Mouse (Mus musculus): ENCODE results near the gene Unc5a.

Unc5a gene

GRCm38 (mm10) chr13:55002090-55002489 is 52.9 kb downstream of the Unc5a start:
- DNase-seq (ENCODE audit: low spot score in 2 of 2) = peak in 1 of 2 experiments; percentile 48

DNA sequence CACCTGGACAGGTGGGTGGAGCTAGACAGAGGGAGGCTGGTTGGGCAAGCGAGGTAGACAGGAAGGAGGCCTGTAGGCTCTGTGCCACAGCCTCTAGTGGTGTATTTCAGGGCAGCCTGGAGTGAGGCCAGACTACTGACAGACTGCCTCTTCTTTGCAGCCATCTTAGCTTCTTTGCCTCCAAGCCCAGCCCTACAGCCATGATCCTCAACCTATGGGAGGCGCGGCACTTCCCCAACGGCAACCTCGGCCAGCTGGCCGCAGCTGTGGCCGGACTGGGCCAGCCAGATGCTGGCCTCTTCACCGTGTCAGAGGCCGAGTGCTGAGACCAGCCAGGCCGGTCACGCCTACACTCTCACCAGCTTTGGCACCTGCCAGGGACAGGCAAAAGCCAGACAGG is 55.4 kb downstream of the Unc5a start:
- peak in 1 of 2 experiments; percentile 38 for DNase-seq (ENCODE audit: low spot score in 2 of 2)

DNA sequence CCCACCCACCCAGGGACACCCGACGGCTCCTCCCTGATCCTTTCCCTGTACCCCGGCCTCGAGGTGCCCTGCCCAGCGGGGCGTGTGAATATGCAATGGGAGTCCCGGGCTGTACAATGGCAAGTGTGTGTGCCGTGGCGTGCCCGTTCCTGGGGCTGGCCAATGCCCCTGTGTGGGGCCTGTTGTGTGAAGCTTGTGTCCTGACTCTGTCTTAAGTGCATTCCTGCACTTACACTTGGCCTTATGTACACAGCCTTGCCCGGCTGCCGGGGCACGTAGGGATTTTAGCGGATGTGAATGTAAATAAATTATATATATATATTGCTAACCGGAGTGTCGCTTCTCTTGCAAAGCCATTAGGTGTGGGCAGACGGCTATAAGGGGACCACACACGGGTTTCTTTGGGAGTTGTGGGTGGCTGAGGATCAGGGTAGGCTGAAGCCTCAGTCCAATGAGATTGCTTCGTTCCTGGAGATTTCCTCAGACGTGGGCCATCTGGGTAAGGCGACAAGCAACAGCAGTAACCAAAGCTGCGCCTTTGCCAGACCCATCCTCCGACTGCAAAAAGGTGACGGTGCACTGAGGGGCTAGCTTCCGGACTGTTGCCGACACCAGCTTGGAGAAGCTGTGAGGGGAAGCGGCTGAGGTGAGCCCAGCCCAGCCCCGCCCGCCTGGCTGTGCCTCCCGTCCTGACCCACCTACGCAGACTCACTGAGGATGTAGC is 56.6 kb downstream of the Unc5a start:
- DNase-seq (ENCODE audit: low spot score in 2 of 2) = peak in 1 of 2 experiments; percentile 56

GRCm38 (mm10) chr13:55006415-55006742 is 57.2 kb downstream of the Unc5a start:
- no peak for DNase-seq (ENCODE audit: low spot score in 2 of 2)

DNA sequence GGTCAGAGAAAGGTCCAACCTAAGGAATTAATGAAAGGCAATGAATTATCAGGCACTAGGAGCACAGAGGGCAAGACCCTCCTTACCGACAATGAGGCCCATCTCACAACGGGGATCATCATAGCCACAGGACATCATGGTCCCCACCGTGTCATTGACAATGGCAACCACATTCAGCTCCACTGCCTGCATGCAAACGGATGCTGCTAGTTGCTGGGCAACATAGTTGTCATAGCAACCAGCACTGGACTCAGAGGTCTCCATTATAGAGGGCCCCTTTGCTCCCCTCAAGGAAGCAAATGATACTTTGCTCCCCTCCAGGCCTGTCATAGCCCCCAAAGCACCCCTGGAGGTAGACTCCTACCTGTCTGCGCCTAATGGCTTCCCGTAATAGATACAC is 59.4 kb downstream of the Unc5a start:
- DNase-seq (ENCODE audit: low spot score in 2 of 2) = no peak

DNA sequence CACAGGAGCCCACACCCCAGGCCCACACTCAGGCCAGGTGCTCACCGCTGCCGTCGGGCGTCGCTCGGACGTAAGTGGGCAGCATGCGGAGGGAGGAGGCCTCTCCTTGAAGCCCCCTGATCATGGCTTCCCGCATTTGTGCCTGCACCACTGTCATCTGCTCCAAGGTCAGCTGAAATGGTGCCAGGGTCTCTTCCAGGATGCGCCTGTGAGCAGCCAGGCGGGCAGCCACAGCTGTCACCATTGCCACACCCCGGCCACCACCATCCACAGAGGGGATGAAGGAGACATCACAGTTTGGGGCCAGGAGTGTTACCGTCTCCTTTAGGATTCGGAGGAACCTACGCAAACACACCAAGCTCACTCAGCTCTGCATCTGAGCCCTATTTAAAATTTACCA is 61.9 kb downstream of the Unc5a start:
- no peak for DNase-seq (ENCODE audit: low spot score in 2 of 2)

GRCm38 (mm10) chr13:55011981-55012478 is 62.8 kb downstream of the Unc5a start:
- no peak for DNase-seq (ENCODE audit: low spot score in 2 of 2)

GRCm38 (mm10) chr13:55013702-55014344 is 64.6 kb downstream of the Unc5a start:
- DNase-seq (ENCODE audit: low spot score in 2 of 2) = no peak

DNA sequence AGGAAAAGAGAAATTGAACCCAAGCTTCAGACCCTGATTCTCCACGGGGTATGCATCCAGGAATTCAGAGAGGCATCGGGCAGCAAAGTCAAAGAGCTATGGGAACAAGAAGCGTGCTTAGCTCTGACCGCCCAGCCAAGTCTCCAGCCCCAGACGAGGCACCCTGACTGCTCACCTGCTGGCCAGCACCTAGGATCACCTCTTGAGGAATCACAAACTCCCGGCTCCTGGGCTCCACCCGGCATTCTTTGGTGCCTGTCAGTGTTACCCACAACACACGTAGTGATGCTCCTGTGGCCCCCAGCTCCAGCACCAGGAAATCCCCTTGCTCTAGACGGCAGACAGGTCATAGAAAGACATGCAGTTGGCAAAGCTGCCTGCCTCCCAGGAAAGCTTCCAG is 65.2 kb downstream of the Unc5a start:
- DNase-seq (ENCODE audit: low spot score in 2 of 2) = no peak

- no peak for DNase-seq (ENCODE audit: low spot score in 2 of 2)
These were observed 68.1 kb downstream of the Unc5a start for GRCm38 (mm10) chr13:55017154-55017897.

GRCm38 (mm10) chr13:55017898-55018599 is 68.8 kb downstream of the Unc5a start:
- DNase-seq (ENCODE audit: low spot score in 2 of 2) = no peak

DNA sequence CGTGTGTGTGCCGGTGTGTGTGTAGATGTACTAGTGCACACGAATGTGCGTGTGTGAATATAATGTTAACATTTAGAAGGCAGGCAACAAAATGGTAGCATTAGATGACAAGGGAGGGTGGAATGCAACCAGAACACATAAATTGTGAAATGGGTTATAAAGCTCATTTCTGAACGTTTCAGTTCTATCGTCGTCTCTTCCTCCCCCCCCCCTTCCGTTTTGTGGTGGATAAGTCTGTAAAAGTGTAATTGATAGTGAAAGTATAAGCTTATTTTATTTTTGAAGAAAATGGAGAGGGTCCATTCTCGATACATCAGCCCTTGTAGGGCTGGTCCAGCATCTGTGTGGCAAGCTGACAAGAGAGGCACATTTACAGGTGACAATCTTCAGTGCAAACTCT is 69.5 kb downstream of the Unc5a start:
- DNase-seq (ENCODE audit: low spot score in 2 of 2) = no peak

DNA sequence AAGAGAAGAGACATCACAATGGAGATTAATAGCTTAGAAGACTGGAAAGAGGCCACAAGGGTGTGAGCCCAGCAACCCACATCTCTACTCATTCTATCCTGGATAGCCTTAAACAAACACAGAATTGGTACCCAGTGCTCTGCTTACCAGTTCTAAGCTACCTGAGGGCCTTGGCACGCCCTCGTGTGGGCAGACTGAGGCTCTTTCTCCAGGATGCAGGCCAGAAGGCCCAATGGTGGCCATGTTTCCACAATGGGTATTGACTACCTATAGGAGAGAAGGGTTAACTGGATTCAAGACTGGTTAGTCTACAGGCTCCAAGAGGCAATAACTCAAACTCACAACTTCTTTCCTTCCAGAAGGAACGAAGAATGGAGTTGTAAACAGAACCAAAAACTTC is 70.0 kb downstream of the Unc5a start:
- no peak for DNase-seq (ENCODE audit: low spot score in 2 of 2)

DNA sequence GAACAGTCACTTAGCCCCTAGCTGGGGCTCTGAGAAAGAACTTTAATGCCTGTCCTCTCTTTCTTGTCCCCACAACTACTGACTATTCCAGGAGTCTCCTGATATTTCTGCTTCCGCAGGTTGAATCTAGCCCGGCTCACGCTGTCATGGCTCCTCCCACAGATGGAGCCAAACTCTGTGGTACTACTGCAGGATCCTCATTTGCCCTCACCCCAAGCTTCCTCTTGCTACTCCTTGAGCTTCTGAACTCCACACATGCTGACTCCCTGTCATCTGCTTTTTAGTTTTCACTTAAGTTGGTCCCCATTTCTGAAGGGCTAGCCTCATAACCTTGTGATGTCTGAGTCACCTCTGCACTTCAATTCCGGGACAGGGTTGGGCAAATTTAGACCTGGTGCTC is 70.8 kb downstream of the Unc5a start:
- DNase-seq (ENCODE audit: low spot score in 2 of 2) = no peak

GRCm38 (mm10) chr13:55021194-55021779 is 72.1 kb downstream of the Unc5a start, which contains the start of gene Hk3:
Hk3 (minus strand) TSS chr13:55021385.
- DNase-seq (ENCODE audit: low spot score in 2 of 2) = no peak

GRCm38 (mm10) chr13:55022256-55022655 is 73.0 kb downstream of the Unc5a start:
- no peak for DNase-seq (ENCODE audit: low spot score in 2 of 2)

GRCm38 (mm10) chr13:55022715-55023114 is 73.5 kb downstream of the Unc5a start:
- DNase-seq (ENCODE audit: low spot score in 2 of 2) = no peak

- DNase-seq (ENCODE audit: low spot score in 2 of 2) = no peak
These were observed 75.0 kb downstream of the Unc5a start for GRCm38 (mm10) chr13:55024215-55024614.

GRCm38 (mm10) chr13:55040016-55040415 is 90.8 kb downstream of the Unc5a start:
- DNase-seq (ENCODE audit: low spot score in 2 of 2) = no peak

DNA sequence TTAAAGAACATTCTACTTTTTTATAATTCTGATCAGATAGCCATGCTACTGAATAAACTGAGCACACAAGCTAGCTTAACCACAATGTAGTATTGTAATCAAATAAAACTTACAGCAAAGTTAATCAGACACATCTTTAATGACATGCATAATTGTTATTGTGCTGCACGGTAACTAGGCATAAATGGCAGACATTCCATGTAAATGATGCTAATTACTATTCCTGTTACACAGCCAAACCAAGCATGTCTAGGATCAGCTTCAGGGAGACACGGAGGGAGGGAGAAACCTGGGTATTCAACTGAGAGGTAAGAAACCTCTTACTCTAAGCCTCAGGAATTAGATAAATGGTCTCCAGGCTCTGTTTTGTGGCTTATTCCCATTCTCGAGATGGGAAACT is 98.5 kb downstream of the Unc5a start:
- no peak for DNase-seq (ENCODE audit: low spot score in 2 of 2)
